Mouse (Mus musculus): Measurements from ENCODE around the gene Clec16a.

DNA sequence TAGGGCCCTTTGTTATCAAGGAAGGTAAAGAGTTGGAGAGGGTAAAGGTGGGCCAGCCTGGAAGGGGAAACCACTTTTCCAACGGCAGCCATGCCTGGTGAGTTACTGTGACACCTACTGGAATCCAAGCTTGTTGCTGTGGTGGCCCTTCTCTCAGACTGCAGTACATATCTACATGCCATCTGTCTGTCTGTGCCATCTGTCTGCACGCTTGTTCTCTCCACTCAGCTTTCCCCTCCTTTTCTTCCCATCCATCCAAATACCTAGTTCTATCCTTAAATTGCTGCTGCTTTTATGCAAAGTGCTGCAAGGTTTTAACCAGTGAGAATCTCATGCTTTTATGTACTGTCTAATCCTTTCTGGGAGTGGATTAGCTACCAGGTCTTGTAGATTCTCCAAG is 4.5 kb downstream of the Clec16a start:
- TF ChIP-seq CTCF (IDR thresholded peaks at IDR 0.05; ENCODE audit: low read depth) (no peak), EP300 (IDR thresholded peaks at IDR 0.05; ENCODE audit: low read depth) (no peak)

All from liver, embryonic 14.5 days (tissue).